Mouse (Mus musculus) heart, postnatal 14 days (tissue): ENCODE measurements around the gene Clec2i. TPM values are rescaled to one million over a fixed set of nuclear protein-coding genes. Genes with fewer than 3 reads are reported as not detected.
A peak's percentile ranks its signal among the peaks of the same experiment; 100 is the strongest.
"Not testable (repeated sequence)": the region's sequence is repeated elsewhere in the genome, so short reads cannot be mapped to it uniquely, and the experiment has no call there.

ENCODE experiments used
- DNase-seq, 2 experiments: peaks; one replicate each; pipeline ENCODE4 v3.0.0; 2021 to 2022
- intact Hi-C: fragments of 180-260 bp; cut with DNase I; formaldehyde crosslinking; loops from one replicate; pipeline ENCODE4 v1.15.1; 2025
- total RNA-seq, 2 experiments: library from RNA; stranded (reverse); gene quantifications; 2 replicates each; pipeline ENCODE4 v1.2.3; 2021

The Clec2i gene
- total RNA-seq, 2 experiments from 2014 or later: 0.19 to 0.68 TPM

- no peak for DNase-seq
- intact Hi-C loops: loop anchor here (5.0 to 10.0 kb wide), 3 partner anchors 242 to 515 kb away; no protein-coding TSS in a partner anchor
Observed at GRCm38 (mm10) chr6:128852766-128853165, 34.6 kb upstream of the Clec2i start.

- DNase-seq: peak; percentile 71 to 82
- intact Hi-C loops: loop anchor here (1.0 to 10.0 kb wide), 4 partner anchors 241 to 513 kb away; no protein-coding TSS in a partner anchor
Observed at GRCm38 (mm10) chr6:128854024-128854820, 33.2 kb upstream of the Clec2i start.

GRCm38 (mm10) chr6:128854895-128855294 is 32.5 kb upstream of the Clec2i start:
- intact Hi-C loops: loop anchor here (1.0 to 10.0 kb wide), 5 partner anchors 211 to 512 kb away; no protein-coding TSS in a partner anchor

GRCm38 (mm10) chr6:128855477-128855876 is 31.9 kb upstream of the Clec2i start:
- intact Hi-C loops: loop anchor here (1.0 to 10.0 kb wide), 2 partner anchors 211 to 239 kb away; no protein-coding TSS in a partner anchor
- no peak for DNase-seq

More at GRCm38 (mm10) chr6:128854895-128855294, 32.5 kb upstream of the Clec2i start:
- no peak for DNase-seq

GRCm38 (mm10) chr6:128856250-128856649 is 31.1 kb upstream of the Clec2i start:
- intact Hi-C loops: loop anchor here (10.0 kb wide), 1 partner anchor 239 kb away; no protein-coding TSS in a partner anchor
- peak; percentile 83 for DNase-seq

DNA sequence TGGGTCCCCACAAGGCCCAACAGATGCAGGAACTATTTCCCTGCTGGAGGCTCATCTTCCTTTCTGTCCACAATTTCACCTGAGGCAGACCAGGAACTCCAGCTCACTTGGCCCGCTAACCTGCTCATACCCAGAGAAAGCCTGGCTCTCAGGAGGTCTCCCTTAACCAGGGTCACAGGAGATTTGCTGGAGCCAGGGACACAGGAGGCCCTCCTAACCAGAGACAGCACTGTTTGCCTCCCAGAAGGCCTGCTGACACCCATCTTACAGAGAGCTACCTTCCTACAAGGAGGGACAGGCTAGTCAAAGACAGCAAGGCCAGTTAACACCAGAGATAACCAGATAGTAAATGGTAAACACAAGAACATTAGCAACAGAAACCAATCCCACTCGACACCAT is 29.4 kb upstream of the Clec2i start:
- DNase-seq: no peak
- intact Hi-C loops: loop anchor here (10.0 kb wide), 1 partner anchor 237 kb away; no protein-coding TSS in a partner anchor

DNA sequence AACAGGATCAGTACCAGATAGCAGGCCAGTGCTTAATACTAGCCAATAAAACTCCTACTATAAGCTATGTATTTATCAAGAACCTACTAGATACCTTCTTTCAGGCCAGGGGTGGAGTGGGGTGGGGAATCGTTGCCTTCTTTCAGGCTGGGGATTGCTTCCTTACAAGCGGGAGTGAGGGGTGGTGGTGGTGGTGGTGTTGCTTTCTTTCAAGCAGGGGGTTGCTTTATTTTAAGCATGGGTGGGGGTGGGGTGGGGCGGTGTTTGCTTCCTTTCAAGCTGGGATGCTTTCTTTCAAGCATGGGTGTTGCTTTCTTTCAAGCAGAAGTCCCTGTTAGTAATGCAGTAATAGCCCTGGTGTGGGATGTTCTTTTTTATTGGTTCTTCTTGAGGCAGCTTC is 18.5 kb upstream of the Clec2i start:
- intact Hi-C loops: no loop called here
- no peak for DNase-seq

DNA sequence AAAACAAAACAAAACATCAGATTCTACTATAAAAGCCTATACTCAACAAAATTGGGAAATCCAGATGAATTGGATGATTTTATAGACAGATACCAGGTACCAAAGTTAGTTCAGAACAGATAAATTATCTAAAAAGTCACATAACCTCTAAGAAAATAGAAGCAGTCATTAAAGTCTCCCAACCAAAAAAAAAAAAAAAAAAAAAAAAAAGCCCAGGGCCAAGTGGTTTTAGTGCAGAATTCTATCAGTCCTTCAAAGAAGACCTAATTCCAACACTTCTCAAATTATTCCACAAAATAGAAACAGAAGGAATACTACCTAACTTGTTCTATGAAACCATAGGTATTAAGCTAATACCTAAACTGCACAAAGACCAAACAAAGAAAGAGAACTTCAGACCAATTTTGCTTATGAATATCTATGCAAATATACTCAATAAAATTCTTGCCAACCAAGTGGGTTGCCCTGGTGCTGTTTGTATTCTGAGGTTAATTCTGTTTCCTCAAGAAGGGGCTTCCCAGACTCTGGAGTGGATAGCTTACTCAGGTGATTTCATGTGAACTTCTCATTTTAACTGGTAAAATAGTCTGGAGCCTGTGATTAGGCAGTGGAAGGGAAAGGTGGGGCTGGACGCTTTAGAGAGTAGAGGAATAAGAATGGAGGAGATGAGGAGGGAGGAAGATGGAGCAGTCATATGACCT is 15.3 kb upstream of the Clec2i start:
- intact Hi-C loops: no loop called here

DNA sequence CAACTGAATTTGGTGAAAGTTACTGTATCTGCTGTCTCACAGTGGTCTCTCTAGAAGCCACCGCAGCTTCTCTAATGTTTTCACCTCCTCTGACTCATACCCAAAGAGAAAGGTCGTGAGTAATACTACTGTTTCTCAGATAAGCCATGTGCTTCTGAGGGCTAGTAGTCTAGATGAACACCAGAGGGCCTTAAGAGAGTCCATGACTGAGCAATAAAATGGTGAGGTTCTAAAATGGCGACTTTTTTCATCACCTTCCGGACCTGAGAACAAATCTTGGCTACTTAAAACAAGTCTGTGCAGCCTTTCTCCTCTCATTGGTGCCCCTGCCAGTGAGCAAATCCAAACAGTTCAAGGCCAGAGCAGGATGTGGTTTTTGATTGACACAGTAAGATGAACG is 1.4 kb downstream of the Clec2i start:
- DNase-seq: no peak
- intact Hi-C loops: loop anchor here (10.0 kb wide), 1 partner anchor 234 kb away; no protein-coding TSS in a partner anchor

More for the DNA sequence above, 15.3 kb upstream of the Clec2i start:
- DNase-seq: no peak

DNA sequence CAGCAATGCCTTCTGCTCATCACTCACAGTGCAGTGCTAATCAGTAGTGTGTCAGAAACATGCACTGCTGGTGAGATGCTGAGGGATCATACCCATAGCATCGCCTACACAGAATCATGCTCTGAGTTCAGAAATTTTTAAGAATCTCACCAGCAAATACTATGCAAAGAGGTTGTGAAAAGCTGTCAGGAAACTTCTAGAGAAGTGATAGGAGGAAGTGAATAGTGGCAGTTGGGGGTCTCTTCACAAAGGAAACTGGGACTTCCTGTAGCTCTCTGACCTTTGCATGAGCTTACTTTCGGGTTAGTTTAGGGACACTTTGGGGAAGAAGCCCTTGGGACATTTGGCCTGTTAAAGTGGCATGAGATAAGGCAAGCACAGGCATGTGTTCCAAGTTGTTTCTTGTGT is 3.6 kb downstream of the Clec2i start, which contains the start of gene BC035044:
Gene BC035044, minus strand, starts transcription at position 179 of the 408 bp plus-strand sequence.
- intact Hi-C loops: no loop called here
- no peak for DNase-seq

GRCm38 (mm10) chr6:128895404-128896001 is 8.1 kb downstream of the Clec2i start:
- intact Hi-C loops: no loop called here

GRCm38 (mm10) chr6:128900044-128900443 is 12.7 kb downstream of the Clec2i start:
- intact Hi-C loops: no loop called here
- no peak for DNase-seq

More at GRCm38 (mm10) chr6:128895404-128896001, 8.1 kb downstream of the Clec2i start:
- DNase-seq: no peak

DNA sequence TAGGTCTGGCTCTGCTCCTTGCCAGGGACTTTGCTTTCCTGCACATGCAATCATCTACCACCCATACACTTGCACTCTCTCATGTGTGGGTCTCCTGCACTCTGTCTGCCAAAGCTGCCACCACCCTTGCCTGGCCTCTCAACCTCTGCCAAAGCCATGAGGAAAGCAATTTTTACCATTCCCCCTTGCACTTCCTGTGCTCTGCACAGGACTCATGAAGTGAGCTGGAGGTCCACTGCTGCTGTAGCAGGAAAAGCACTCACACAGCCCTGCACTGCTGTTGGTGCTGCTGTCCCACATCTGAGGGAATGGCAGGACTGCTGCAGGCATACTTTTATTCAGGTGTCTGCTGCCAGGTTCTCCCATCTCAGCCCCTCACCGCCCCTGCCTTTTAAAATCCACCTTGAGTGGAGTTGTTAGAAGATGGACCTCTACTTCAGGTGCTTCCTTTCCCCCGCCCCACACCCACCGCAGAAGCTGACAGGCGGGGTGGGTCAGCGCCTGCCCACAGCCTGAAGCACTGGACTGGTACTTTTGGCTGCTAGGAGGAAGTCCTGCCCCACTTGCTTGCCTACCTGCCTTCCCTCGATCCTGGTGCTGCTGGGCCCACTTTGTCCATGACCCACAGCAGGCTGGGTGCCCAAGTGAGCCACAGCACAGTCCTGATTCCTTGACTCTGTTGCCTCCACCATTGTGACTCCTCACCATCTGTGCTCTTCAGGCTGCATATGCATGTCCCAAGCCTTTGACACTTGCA is 13.6 kb downstream of the Clec2i start:
- DNase-seq, intact Hi-C loops: not testable (repeated sequence)

DNA sequence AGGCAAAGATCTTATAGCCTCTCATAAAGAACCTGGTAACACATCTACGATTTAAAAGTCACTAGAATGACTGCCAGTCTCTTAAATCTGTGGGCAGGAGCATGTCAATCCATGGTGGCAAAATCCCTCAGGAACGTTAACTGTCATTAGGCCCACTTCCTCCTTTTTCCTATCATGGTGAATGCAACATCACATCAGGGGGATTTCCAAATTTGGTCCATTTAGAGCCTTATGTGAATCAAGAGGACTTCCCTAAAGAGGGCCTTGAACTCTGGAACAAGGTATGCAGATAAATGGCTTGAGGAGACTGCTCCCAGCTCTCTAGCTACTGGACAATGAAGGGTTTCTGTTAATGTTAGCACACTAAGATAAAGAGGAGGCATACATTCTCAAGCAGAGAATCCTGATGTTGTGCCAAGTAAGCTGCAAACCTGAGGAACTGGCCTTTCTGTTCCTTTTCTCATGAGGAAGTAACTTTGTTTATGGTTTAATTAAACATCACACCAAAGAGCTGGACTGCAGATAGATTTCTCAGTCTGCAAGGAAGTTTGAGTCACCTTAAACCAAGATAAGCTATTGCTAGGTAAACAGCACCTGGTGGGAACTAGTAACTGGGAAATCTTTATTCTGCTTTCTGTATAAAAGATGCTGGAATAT is 26.3 kb downstream of the Clec2i start:
- intact Hi-C loops: no loop called here
- no peak for DNase-seq

DNA sequence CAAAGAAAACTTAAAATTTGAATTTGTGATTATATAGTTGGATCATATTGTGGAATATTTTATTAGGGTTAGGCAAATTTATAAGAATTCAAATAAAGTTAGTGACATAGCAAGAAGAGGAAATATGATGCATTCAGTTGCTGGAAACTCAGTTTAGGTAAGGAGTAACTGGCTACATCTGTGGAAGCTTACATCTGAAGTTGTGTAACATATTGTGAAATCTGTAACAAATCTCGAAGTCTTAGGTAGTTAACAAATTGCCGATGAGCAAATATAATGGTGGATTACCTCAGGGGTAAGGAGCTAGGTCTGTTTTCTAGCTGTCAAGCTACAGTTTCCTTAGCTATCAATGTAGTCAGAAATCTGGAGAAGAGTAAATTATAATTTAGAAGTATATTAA is 29.9 kb downstream of the Clec2i start:
- intact Hi-C loops: no loop called here
- DNase-seq: no peak

GRCm38 (mm10) chr6:128933050-128933449 is 45.7 kb downstream of the Clec2i start:
- intact Hi-C loops: no loop called here
- no peak for DNase-seq

DNA sequence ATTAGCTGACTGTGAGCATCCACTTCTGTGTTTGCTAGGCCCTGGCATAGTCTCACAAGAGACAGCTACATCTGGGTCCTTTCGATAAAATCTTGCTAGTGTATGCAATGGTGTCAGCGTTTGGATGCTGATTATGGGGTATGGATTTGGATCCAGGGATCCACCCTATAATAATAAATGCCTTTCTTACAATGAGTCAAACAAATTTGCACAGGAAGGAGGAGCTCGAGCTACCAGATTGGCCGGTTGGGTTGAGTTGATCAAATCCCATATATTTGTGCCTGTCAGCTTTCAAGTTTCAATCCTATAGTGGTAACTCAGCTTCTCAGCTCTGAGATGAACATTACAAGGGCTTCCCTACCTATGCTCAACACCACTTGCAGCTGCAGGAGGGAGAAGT is 46.7 kb downstream of the Clec2i start, which contains the start of gene Clec2g:
Gene Clec2g, plus strand, starts transcription at position 301 of the 400 bp plus-strand sequence.
- DNase-seq, intact Hi-C loops: not testable (repeated sequence)

DNA sequence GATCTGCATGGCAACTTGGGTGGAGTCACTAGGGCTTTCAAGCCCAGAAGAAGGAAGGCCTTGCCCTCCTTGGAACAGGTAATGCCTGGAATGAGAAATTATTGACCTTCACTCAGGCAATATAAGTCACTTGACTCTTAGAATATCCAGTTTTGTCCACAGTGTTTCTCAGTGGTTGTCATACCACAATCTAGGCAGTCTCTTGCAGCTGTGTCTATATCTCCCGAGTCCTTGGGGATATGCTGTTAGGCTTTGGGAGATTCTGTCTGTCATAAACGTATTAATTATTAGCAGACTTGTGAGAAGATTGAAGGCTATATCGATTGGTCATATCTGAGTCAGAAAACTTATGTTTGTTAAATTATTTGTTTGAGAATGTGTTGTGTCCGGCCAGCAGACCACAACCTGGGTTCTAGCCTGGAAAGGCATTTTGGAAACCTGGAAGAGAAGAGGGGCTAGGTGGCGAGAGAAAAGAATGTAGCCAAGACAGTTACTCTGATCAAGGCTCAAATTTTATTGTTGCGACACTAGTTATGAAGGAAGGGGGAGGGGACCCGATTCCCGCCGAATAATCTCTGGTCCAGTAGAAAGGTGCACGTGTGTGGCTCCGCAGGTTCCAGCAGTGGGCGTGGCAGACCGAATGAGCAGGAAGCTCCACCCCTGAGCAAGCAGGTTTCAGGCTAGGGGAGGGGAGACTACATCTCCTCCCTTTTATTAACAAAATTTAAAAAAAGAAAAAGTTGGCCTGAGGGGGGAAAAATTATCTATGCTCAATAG is 48.7 kb downstream of the Clec2i start:
- DNase-seq, intact Hi-C loops: not testable (repeated sequence)
